Mouse (Mus musculus) G1E (cell line): ENCODE results near the gene Sdccag8. TPM values are rescaled to one million over a fixed set of nuclear protein-coding genes. Genes with fewer than 3 reads are reported as not detected.

Experiments
- ATAC-seq: 2 replicates; pipeline ENCODE4 v1.8.0; 2016; ENCODE audit warnings: mild to moderate bottlenecking; ENCODE audit not compliant: insufficient number of reproducible peaks, poor library complexity, low FRiP score, severe bottlenecking; ENCODE audit errors: extremely low read depth
- DNase-seq: peaks from one replicate; pipeline ENCODE4 v3.0.0; 2012; ENCODE audit warnings: low spot score
- H3K27me3 ChIP-seq: 2 replicates; pipeline ENCODE4 v1.6.1; 2012; ENCODE audit warnings: mild to moderate bottlenecking, low read length, inconsistent platforms; ENCODE audit not compliant: insufficient read depth
- H3K36me3 ChIP-seq: replicated peaks from 2 replicates; pipeline ENCODE3; 2012; ENCODE audit warnings: mild to moderate bottlenecking, inconsistent platforms
- H3K4me1 ChIP-seq: 2 replicates; pipeline ENCODE4 v1.6.1; 2012; ENCODE audit warnings: low read depth, low read length, inconsistent platforms, mixed read lengths; ENCODE audit not compliant: insufficient read depth
- H3K4me3 ChIP-seq: 2 replicates; pipeline ENCODE4 v1.5.1; 2012; ENCODE audit warnings: low read depth, mild to moderate bottlenecking, inconsistent platforms, low read length, moderate library complexity, mixed read lengths
- H3K9me3 ChIP-seq: replicated peaks from 2 replicates; pipeline ENCODE4 v1.6.1; 2012; ENCODE audit warnings: inconsistent platforms
- CTCF ChIP-seq: IDR thresholded peaks from 2 replicates; pipeline ENCODE4 v1.5.1; 2012; ENCODE audit warnings: low read depth, low read length, inconsistent platforms, mixed read lengths
- GATA1 ChIP-seq: IDR thresholded peaks from 2 replicates; pipeline ENCODE4 v1.6.1; 2012; ENCODE audit warnings: borderline replicate concordance, low read length, inconsistent platforms, mixed read lengths
- GATA2 ChIP-seq: IDR thresholded peaks from 2 replicates; pipeline ENCODE4 v1.6.1; 2012; ENCODE audit warnings: low read depth, low read length, inconsistent platforms, borderline replicate concordance
- POLR2AphosphoS5 ChIP-seq: IDR thresholded peaks from 2 replicates; pipeline ENCODE4 v1.6.1; 2012; ENCODE audit warnings: low read depth, low read length, inconsistent platforms; ENCODE audit not compliant: insufficient replicate concordance
- TAL1 ChIP-seq: conservative IDR thresholded peaks from 2 replicates; pipeline ENCODE4 v1.6.1; 2012; ENCODE audit warnings: low read depth, low read length, inconsistent platforms, mixed read lengths
- polyA plus RNA-seq: library from polyadenylated mRNA; stranded (reverse); fragments of >175 nt; gene quantifications from 2 replicates; pipeline ENCODE4 v1.2.3, GENCODE M21; 2012
- total RNA-seq, 2 experiments: library from RNA; stranded (forward) in 1 of 2; stranded (reverse) in 1 of 2; fragments of 200-1000 nt in 1 of 2; fragments of >200 nt in 1 of 2; fragmentation: Nextera tagmentation in 1 of 2; gene quantifications; 2 replicates each; pipeline ENCODE4 v1.2.3; 2014 to 2017

Gene Sdccag8
- total and polyA plus RNA-seq, 3 experiments, result 2.2 to 19.9 (median 11.9) TPM

DNA sequence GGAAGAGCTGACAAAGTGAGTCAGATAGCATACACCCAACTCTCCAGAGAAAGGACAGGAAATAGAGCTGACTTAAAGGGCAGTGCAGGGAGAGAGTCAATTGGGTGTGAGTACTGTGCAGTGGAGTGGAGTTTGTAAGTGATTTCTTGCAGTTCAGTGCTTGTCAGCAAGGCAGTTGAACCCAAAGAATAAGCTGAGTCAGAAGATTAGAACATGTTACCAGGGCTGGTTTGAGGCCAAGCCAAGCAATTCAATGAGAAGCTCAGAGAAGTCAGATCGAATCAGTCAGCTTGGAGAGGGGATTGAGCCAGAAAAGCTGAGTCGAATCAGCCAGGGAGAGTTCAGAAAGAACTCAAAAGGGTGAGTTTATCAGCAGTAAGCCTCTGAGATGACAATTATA is 247.3 kb downstream of the Sdccag8 start:
- no peak for ATAC-seq
- DNase-seq, result no peak

DNA sequence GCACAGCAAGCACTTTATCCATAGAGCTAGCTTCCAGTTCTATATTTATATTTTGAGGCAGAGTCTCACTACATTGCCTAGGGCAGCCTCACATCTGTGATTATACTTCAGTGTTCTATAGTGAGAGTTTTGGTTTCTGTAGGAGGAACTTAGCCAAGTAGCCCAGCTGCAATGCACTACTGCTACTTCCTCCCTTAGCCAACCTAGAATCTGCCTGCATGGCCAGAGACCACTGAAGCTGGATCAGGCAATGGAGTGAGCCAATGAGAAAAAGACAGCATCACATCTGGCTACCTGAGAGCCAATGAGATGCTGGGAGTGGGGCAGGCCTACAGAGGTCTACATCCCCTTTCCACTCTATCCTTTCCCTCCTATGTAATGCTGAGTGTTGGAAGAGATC is 251.3 kb downstream of the Sdccag8 start:
- DNase-seq, result no peak
- TF ChIP-seq TAL1 (no peak), GATA2 (no peak), CTCF (no peak), GATA1 (no peak), POLR2AphosphoS5 (no peak)

More for the DNA sequence above, 247.3 kb downstream of the Sdccag8 start:
- Histone ChIP-seq H3K4me1 (no peaks in the 10 kb centered on the region), H3K9me3 (no peaks in the 10 kb centered on the region), H3K36me3 (no peaks in the 10 kb centered on the region), H3K27me3 (no peaks in the 10 kb centered on the region), H3K4me3 (no peak overlapping the region)
- TF ChIP-seq GATA1 (no peak), GATA2 (no peak), TAL1 (no peak), POLR2AphosphoS5 (no peak), CTCF (no peak)

DNA sequence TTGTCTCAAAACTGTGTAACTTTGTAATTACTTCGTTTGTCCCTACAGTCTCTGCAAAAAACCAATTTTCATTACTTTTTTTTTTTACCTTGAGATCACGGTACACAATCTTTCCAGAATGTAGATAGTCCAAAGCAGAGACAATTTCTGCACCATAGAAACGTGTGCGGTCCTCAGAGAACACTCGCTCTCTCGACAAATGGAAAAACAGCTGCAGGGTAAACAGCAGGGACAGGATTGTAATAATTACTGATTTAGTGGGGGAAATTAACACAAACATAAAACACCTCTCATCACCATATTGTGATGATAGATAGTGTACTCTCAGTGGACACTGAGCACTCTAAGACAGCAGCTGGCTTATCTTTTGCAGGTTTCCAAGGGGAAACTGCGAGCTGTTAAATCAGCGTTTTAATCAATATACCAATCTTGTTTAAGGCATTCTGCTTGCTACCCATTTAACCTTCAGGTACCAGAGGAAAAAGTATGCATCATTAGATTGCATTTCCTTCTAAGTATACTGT is 252.7 kb downstream of the Sdccag8 start:
- Histone ChIP-seq H3K36me3 (no peaks in the 10 kb centered on the region), H3K9me3 (no peaks in the 10 kb centered on the region), H3K4me1 (no peaks in the 10 kb centered on the region), H3K27me3 (no peaks in the 10 kb centered on the region), H3K4me3 (no peak overlapping the region)
- ATAC-seq (no peak), DNase-seq (no peak)
- no peak for TF ChIP-seq GATA1
- TF ChIP-seq POLR2AphosphoS5, result no peak
- TF ChIP-seq CTCF, result no peak
- no peak for TF ChIP-seq TAL1
- TF ChIP-seq GATA2, result no peak

More for the DNA sequence above, 251.3 kb downstream of the Sdccag8 start:
- H3K9me3 ChIP-seq, result no peaks in the 10 kb centered on the region
- ATAC-seq, result no peak
- H3K4me1 ChIP-seq, result no peaks in the 10 kb centered on the region
- H3K36me3 ChIP-seq, result no peaks in the 10 kb centered on the region
- no peak overlapping the region for H3K4me3 ChIP-seq
- no peaks in the 10 kb centered on the region for H3K27me3 ChIP-seq

DNA sequence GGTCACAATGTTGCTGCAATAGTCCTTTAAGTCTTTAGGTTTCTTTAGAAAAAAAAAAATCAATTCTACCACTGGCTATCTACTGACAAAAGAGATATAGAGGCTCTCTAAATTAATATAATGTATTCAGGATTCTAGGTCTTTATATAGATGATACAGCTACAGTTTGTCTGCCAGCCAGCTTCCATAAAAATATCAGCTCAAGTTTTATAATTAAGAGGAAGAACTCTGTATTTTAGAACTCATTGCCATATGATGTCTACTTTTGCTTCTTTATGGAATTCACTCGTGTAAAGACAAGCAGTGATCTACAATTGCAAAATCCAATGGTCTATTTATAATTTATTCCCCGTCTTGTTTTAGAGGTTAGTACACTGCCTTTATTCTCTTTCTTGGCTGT is 254.7 kb downstream of the Sdccag8 start:
- H3K4me1 ChIP-seq, result no peaks in the 10 kb centered on the region
- H3K4me3 ChIP-seq, result no peak overlapping the region
- DNase-seq (no peak), ATAC-seq (no peak)
- no peaks in the 10 kb centered on the region for H3K9me3 ChIP-seq
- no peaks in the 10 kb centered on the region for H3K36me3 ChIP-seq
- TF ChIP-seq GATA2 (no peak), TAL1 (no peak)
- H3K27me3 ChIP-seq, result no peaks in the 10 kb centered on the region

Other genes with a start within 250 kb of the Sdccag8 start
- 114 and 124 TPM in 2 replicates for gene Cep170, start 593 bp upstream of the Sdccag8 start, total RNA-seq (2014; fragmentation: Nextera tagmentation)
- gene Cep170, start 593 bp upstream of the Sdccag8 start, total RNA-seq (2017), result 61.5 and 75.9 TPM in 2 replicates
- 2.0 and 2.5 TPM in 2 replicates for gene Cep170, start 593 bp upstream of the Sdccag8 start, polyA plus RNA-seq